Mouse (Mus musculus): ENCODE results near the gene Pdzd7. TPM values are rescaled to one million over a fixed set of nuclear protein-coding genes. Genes with fewer than 3 reads are reported as not detected.

Pdzd7 gene
- polyA plus RNA-seq (2012; rRNA removed; ENCODE audit: low replicate concordance): 0.55 and 4.3 TPM in 2 replicates

DNA sequence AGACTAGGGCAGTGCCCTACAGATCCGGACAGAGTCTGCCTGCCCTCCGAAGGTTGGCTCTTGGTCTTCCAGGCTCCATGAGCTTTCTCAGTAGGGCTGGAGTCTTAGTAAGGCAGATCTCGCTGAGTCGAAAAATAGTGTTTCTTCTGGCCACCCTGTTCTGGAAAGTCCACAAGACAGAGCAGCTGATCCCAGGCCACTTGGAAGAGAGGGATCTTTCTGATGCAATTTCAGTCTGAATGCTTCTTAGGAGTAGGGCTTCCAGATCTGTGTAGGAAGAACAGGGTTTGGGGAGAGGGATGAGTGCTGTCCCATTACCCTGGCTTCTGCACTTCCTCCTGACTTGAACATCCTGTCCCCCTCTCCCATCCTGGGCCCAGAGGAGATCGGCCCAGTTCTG is at the start of gene Pdzd7:
TSS of gene Pdzd7 (minus strand) at position 67 of the 400 bp plus-strand sequence.

DNA sequence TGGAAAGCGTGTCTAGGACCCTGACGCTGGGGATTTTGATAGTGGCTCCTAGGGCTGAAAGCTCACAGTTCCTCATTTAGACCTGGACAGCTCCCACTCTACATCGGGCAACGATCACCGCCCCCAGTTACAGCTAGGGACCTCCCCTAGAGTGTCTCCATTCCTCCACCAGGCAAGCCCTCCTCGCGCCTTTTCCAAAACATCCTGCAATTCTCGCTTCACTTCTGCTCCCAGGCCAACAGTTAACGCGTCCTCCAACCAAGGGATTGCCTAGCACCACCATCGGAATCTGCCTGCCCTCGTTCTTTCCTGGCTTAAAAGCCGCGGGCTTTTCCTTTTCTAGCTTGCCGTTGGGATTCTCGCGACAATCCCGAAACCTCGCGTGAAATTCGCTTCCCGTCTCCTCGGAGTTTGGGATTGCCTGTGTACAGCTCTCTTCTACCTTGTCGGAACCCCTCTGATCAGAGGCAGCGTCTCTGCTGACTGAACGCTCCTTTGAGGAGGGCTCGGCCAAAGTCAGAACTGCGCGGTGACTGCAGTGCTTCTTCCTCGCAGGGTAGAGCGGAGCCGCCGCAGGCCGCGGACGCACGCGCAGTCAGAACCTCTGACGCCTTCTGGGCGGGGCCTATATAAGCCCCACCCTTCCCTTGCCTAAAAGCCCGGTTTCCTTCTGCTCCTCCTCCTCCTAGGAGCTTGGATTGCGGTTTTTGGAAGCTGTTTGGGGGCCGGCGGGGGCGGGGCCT is 29.2 kb upstream of the Pdzd7 start, which contains the start of gene Kazald1:
TSS of gene Kazald1 (plus strand) at position 662 of the 743 bp plus-strand sequence.

DNA sequence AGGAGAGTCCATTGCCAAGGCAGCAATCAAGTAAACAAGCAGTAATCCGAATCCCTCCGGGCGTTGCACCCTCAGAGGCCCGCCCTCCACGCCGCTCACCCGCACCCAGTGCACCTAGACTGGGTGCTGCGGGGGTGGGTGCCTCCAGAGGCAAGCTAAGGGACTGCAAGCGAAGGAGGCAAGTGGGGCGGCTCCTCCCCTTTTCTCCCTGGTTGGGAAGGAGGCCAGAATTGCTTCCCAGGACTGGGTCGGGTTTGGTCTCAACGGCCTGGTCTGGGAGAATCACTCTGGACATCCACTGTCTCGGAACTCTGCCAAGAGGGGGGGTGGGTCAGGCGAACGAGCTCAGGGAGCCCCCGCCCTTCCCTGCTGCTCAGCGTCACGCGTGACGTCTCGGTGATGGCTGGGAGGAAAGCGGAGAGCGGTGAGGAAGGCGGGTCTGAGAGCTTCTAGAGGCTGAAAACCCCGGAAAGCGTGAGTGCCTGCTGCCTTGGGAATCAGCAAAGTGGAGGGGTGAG is 2.0 kb upstream of the Pdzd7 start, which contains the start of gene Sfxn3:
TSS of gene Sfxn3 (plus strand) at position 87 of the 518 bp plus-strand sequence.

GRCm38 (mm10) chr19:45014335-45014971 is 31.1 kb downstream of the Pdzd7 start, which contains the start of gene Lzts2:
Lzts2 (plus strand) TSS chr19:45014414.

GRCm38 (mm10) chr19:45005957-45006712 is 39.4 kb downstream of the Pdzd7 start, which contains the start of gene Mrpl43:
Mrpl43 (minus strand) TSS chr19:45006442.

GRCm38 (mm10) chr19:45005444-45005843 is 40.1 kb downstream of the Pdzd7 start, which contains the start of gene Twnk:
Twnk (plus strand) TSS chr19:45005663.

GRCm38 (mm10) chr19:44988831-44989566 is 56.5 kb downstream of the Pdzd7 start, which contains the start of gene Sema4g:
Sema4g (plus strand) TSS chr19:44989101.

Other genes with a start within 250 kb of the Pdzd7 start
- gene Slf2, start 114.6 kb downstream of the Pdzd7 start, polyA plus RNA-seq (2012; rRNA removed; ENCODE audit: low replicate concordance): 27.0 and 109 TPM in 2 replicates
- gene Sema4g, start 56.6 kb downstream of the Pdzd7 start, polyA plus RNA-seq (2012; rRNA removed; ENCODE audit: low replicate concordance): 6.9 and 7.6 TPM in 2 replicates
- gene Twnk, start 40.1 kb downstream of the Pdzd7 start, polyA plus RNA-seq (2012; rRNA removed; ENCODE audit: low replicate concordance): 7.1 and 15.0 TPM in 2 replicates
- gene Mrpl43, start 39.3 kb downstream of the Pdzd7 start, polyA plus RNA-seq (2012; rRNA removed; ENCODE audit: low replicate concordance): 67.3 and 149 TPM in 2 replicates
- gene Lzts2, start 31.3 kb downstream of the Pdzd7 start, polyA plus RNA-seq (2012; rRNA removed; ENCODE audit: low replicate concordance): 111 and 227 TPM in 2 replicates
- 41.9 and 58.2 TPM in 2 replicates for gene Sfxn3, start 1.8 kb upstream of the Pdzd7 start, polyA plus RNA-seq (2012; rRNA removed; ENCODE audit: low replicate concordance)
- 3.9 and 5.0 TPM in 2 replicates for gene Kazald1, start 29.5 kb upstream of the Pdzd7 start, polyA plus RNA-seq (2012; rRNA removed; ENCODE audit: low replicate concordance)
- gene Tlx1, start 105.0 kb upstream of the Pdzd7 start, polyA plus RNA-seq (2012; rRNA removed; ENCODE audit: low replicate concordance): 0.06 and 0.13 TPM in 2 replicates
- 0.11 and 2.2 TPM in 2 replicates for gene Lbx1, start 190.1 kb upstream of the Pdzd7 start, polyA plus RNA-seq (2012; rRNA removed; ENCODE audit: low replicate concordance)